Mouse (Mus musculus): ENCODE measurements around the gene Aga. TPM values are rescaled to one million over a fixed set of nuclear protein-coding genes. Genes with fewer than 3 reads are reported as not detected.
A peak's percentile ranks its signal among the peaks of the same experiment; 100 is the strongest.
"Not testable (repeated sequence)": the region's sequence is repeated elsewhere in the genome, so short reads cannot be mapped to it uniquely, and the experiment has no call there.

The Aga gene
- 7.6 and 10.2 TPM in 2 replicates for total RNA-seq (2014; rRNA removed)
- 22.1 and 22.5 TPM in 2 replicates for polyA plus RNA-seq (2015; fragmentation: Nextera tagmentation; extraction: Ambion mirVana)

DNA sequence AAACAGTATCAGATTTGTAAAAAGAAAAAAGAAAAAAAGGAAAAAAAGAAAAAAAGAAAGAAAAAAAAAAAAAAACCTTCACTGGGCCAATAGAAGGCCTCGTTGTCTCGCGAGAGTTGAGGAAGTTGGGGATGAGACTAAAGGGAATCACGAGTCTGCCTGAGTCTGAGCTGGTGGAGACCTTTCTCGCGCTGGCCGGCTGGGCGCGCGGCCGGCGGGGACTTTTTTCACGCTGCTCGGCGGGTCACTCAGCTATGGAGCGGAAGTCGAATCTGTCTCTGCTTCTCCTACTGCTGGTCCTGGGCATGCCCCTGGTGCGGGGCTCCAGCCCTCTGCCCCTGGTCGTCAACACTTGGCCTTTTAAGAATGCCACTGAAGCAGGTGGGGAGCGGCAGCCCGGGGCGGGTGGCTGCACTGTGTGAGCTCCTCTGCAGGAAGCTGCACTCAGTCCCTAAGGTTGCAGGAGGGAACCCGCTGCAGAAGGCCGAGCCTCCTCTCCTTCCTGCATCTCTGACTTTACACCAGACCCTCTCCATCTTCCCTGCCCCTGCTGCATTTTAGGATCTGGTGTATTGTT is at the start of gene Aga:
Aga (plus strand) TSS at position 177 of the 577 bp plus-strand sequence.
- 1% methylated on average over 24 of the region's 24 CpGs for WGBS
- peak; percentile 98 for ATAC-seq
- peak; percentile 95 for DNase-seq (ENCODE audit: low spot score)
- Histone ChIP-seq H3K4me2 (ENCODE audit: low read depth, low read length) (peak within 1 kb of the TSS; percentile 65), H3K36me3 (ENCODE audit: insufficient read depth, low read length) (no peaks in the 10 kb centered on the region), H3K4me1 (ENCODE audit: insufficient read depth, low read length) (no peaks in the 10 kb centered on the region), H3K27ac (peak within 1 kb of the TSS; percentile 83), H3K27me3 (ENCODE audit: insufficient read depth, low read length) (no peaks in the 10 kb centered on the region), H3K9me3 (ENCODE audit: low read length) (no peaks in the 10 kb centered on the region), H3K4me3 (ENCODE audit: low read length) (peak within 1 kb of the TSS; percentile 49), H3K9ac (replicated peaks; ENCODE audit: low read length) (peak within 1 kb of the TSS; percentile 81)
- TF ChIP-seq CTCF (IDR thresholded peaks at IDR 0.05; ENCODE audit: low read depth), result no peak

DNA sequence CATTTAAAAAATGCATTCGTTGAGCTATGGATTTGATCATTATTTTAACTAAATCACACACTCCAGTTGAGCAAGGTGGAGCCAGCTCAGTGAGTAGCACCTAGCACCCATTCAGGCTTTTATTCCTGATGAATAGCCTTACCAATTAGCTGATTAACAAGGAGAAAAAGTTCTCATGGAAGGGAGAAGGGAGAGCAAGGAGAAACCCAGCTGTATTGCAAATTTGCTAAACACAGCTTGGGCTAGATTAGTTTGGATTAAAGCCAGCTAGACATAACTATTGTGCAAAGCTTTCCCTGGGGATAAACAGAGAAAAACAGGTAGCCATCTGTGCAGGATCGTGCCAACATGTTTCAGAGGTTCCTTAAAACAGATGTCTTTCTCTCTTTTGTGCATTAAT is 22.5 kb upstream of the Aga start:
- Histone ChIP-seq H3K27ac (no peak overlapping the region), H3K4me1 (ENCODE audit: insufficient read depth, low read length) (no peaks in the 10 kb centered on the region), H3K4me3 (ENCODE audit: low read length) (no peak overlapping the region), H3K4me2 (ENCODE audit: low read depth, low read length) (no peak overlapping the region), H3K9ac (replicated peaks; ENCODE audit: low read length) (no peak overlapping the region), H3K27me3 (ENCODE audit: insufficient read depth, low read length) (no peaks in the 10 kb centered on the region), H3K36me3 (ENCODE audit: insufficient read depth, low read length) (no peaks in the 10 kb centered on the region), H3K9me3 (ENCODE audit: low read length) (no peaks in the 10 kb centered on the region; the same call in 1 of the 2 replicates)
- TF ChIP-seq CTCF (IDR thresholded peaks at IDR 0.05; ENCODE audit: low read depth), result no peak
- 46% methylated on average over 2 of the region's 2 CpGs for WGBS
- ATAC-seq (peak; percentile 47; the same call in 1 of the 2 replicates), DNase-seq (ENCODE audit: low spot score) (peak; percentile 76)

DNA sequence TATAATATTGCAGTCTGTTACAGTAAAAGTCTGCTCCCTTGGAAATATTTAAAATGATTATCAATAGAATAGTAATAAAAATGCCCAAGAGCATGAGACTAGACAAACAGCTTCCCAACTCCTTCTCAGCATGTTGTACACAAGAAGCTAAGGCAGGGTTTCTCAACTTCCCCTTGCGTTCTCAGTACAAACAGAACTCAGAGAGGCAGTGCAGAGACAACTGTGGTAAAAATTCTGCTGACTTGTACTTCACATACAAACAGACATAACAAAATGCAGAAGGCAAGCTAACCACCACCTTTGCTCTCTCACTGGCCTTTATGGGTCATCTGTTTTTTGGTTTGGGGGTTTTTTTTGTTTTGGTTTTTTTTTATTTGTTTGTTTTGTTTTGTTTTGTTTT is 15.3 kb upstream of the Aga start:
- DNase-seq (ENCODE audit: low spot score), result no peak
- H3K9me3 ChIP-seq (ENCODE audit: low read length), result no peaks in the 10 kb centered on the region; the same call in 1 of the 2 replicates
- no peaks in the 10 kb centered on the region for H3K27me3 ChIP-seq (ENCODE audit: insufficient read depth, low read length)
- no peak overlapping the region for H3K27ac ChIP-seq
- no peak for TF ChIP-seq CTCF (IDR thresholded peaks at IDR 0.05; ENCODE audit: low read depth)
- H3K36me3 ChIP-seq (ENCODE audit: insufficient read depth, low read length), result no peaks in the 10 kb centered on the region
- ATAC-seq, result no peak
- no peak overlapping the region for H3K4me2 ChIP-seq (ENCODE audit: low read depth, low read length)
- H3K4me3 ChIP-seq (ENCODE audit: low read length), result no peak overlapping the region
- no peaks in the 10 kb centered on the region for H3K4me1 ChIP-seq (ENCODE audit: insufficient read depth, low read length)
- no peak overlapping the region for H3K9ac ChIP-seq (replicated peaks; ENCODE audit: low read length)
- WGBS, result 81% methylated on average over 1 of the region's 1 CpGs

DNA sequence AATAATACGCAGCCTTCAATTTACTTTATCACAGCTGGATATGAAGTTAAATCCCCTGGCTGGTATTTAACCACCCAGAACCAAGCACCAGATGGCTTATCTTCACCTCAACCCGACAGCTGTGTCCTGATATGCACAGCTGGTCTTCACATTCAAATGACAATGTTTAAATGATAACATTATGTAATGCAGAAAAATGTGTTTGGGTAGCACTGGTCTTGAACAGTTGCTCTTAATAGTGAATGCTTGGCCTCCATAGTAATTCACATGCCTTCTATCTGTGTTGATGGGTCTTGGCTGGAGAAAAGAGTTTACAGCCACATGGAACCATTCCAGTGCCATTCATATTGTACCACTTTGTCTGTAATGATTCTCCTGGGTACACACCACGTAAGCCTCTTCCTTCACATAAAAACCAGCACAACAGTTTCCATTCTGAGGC is 14.6 kb upstream of the Aga start:
- WGBS, result 56% methylated on average over 3 of the region's 3 CpGs
- Histone ChIP-seq H3K4me3 (ENCODE audit: low read length) (no peak overlapping the region), H3K27me3 (ENCODE audit: insufficient read depth, low read length) (no peaks in the 10 kb centered on the region), H3K4me2 (ENCODE audit: low read depth, low read length) (no peak overlapping the region), H3K4me1 (ENCODE audit: insufficient read depth, low read length) (no peaks in the 10 kb centered on the region), H3K9ac (replicated peaks; ENCODE audit: low read length) (no peak overlapping the region), H3K27ac (no peak overlapping the region), H3K36me3 (ENCODE audit: insufficient read depth, low read length) (no peaks in the 10 kb centered on the region), H3K9me3 (ENCODE audit: low read length) (no peaks in the 10 kb centered on the region; the same call in 1 of the 2 replicates)
- no peak for ATAC-seq
- DNase-seq (ENCODE audit: low spot score), result no peak
- no peak for TF ChIP-seq CTCF (IDR thresholded peaks at IDR 0.05; ENCODE audit: low read depth)

DNA sequence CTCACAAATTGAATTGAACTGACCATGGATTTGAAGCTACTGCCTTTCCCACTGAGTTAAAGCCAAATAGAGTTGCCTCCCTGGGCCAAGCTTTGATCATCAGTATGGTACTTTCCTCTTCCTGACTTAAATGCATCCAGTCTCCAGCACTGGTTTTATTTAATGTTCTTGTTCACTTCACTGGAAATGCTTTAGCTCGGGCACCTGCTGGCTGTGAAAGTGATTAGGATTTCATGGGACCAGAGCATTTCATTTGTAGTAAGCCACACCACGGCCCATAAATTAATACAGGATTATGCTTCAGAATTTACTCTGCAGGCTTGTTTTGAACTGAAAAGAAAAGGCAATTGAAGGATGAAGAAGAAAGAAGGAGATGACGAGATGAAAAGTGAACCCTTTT is 26.5 kb downstream of the Aga start:
- not testable (repeated sequence) for H3K4me2 ChIP-seq (ENCODE audit: low read depth, low read length); H3K4me3 ChIP-seq (ENCODE audit: low read length); H3K36me3 ChIP-seq (ENCODE audit: insufficient read depth, low read length); H3K9me3 ChIP-seq (ENCODE audit: low read length); H3K27me3 ChIP-seq (ENCODE audit: insufficient read depth, low read length); ATAC-seq; H3K4me1 ChIP-seq (ENCODE audit: insufficient read depth, low read length); H3K27ac ChIP-seq; H3K9ac ChIP-seq (replicated peaks; ENCODE audit: low read length)
- WGBS, result 41% methylated on average over 3 of the region's 3 CpGs
- peak; percentile 14 for DNase-seq (ENCODE audit: low spot score)

DNA sequence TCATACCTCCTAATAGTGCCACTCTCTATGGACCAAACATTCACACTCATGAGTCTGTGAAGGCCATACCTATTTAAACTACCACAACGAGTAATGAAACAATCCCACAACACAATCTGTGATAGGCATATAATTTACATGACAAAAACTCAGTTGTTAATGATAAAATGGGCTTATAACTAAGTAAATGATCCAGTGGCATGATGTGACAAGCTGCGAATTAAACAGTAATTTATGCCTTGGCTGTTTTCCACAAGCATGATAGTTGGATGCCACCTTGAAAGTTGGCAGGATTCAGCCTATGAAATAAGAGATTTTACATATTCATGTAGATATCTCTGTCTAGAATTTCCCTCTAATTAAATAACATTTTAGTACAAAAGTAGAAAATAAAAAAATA is 28.1 kb downstream of the Aga start:
- no peak overlapping the region for H3K27ac ChIP-seq

DNA sequence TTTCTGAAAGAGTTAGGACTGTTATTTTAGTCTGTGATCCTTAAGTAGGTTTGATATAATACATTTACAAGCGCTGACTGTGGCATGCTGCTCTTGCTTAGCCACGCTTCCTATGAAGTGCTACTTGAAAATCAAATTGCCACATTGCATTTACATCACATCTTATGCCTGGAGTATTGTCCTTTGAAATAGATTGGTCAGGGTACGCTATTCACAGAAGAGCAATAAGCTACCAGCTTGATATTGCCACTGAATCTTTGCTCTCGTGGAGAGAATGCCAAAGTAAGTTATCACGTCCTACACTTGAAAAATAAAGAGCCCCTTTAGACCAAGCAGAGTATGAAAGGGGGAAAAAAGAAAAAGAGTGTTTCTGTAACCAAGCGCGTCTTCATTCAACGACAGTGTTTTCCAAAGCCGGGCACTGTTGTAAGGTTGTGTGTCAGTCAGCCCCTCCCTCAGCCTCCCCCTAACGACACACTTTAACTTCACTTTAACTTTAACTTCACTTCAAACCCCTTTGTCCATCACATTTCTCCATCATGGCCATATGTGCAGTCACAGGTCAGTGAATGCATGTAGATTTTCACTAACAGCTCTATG is 51.0 kb downstream of the Aga start:
- Histone ChIP-seq H3K4me3 (ENCODE audit: low read length) (no peak overlapping the region), H3K27ac (no peak overlapping the region), H3K9me3 (ENCODE audit: low read length) (no peaks in the 10 kb centered on the region), H3K36me3 (ENCODE audit: insufficient read depth, low read length) (no peaks in the 10 kb centered on the region), H3K4me2 (ENCODE audit: low read depth, low read length) (no peak overlapping the region), H3K27me3 (ENCODE audit: insufficient read depth, low read length) (no peaks in the 10 kb centered on the region), H3K9ac (replicated peaks; ENCODE audit: low read length) (no peak overlapping the region), H3K4me1 (ENCODE audit: insufficient read depth, low read length) (no peaks in the 10 kb centered on the region)
- WGBS, result 51% methylated on average over 10 of the region's 10 CpGs
- ATAC-seq (no peak), DNase-seq (ENCODE audit: low spot score) (no peak)
- no peak for TF ChIP-seq CTCF (IDR thresholded peaks at IDR 0.05; ENCODE audit: low read depth)

More for the DNA sequence above, 28.1 kb downstream of the Aga start:
- Histone ChIP-seq H3K4me1 (ENCODE audit: insufficient read depth, low read length) (no peaks in the 10 kb centered on the region), H3K36me3 (ENCODE audit: insufficient read depth, low read length) (no peaks in the 10 kb centered on the region), H3K9ac (replicated peaks; ENCODE audit: low read length) (no peak overlapping the region), H3K4me3 (ENCODE audit: low read length) (no peak overlapping the region), H3K27me3 (ENCODE audit: insufficient read depth, low read length) (no peaks in the 10 kb centered on the region), H3K4me2 (ENCODE audit: low read depth, low read length) (no peak overlapping the region), H3K9me3 (ENCODE audit: low read length) (no peaks in the 10 kb centered on the region)
- DNase-seq (ENCODE audit: low spot score), result no peak
- ATAC-seq, result no peak
- no peak for TF ChIP-seq CTCF (IDR thresholded peaks at IDR 0.05; ENCODE audit: low read depth)
- WGBS, result 67% methylated on average over 2 of the region's 2 CpGs

All from hindbrain, postnatal 0 days (tissue).